In genomic region chr2:131545386-131546307, GRCm38 (mm10) we compare ENCODE assay signal across 8 mouse cellular contexts. TPM values are rescaled to one million over a fixed set of nuclear protein-coding genes. Genes with fewer than 3 reads are reported as not detected.
A peak's percentile ranks its signal among the peaks of the same experiment; 100 is the strongest.
DNase-seq lines count a peak whose midpoint lies in the region; ATAC-seq and TF ChIP-seq lines count a peak whose summit lies in the region.

No protein-coding gene starts in this region.

- H3K4me2 ChIP-seq in embryonic facial prominence, embryonic 15.5 days (replicated peaks), result peak overlapping the region; percentile 88
- H3K4me2 ChIP-seq in heart, embryonic 16.5 days (ENCODE audit: low read depth, low read length), result peak overlapping the region; percentile 87
- H3K4me2 ChIP-seq in lung, embryonic 14.5 days, result peak overlapping the region; percentile 75
- H3K4me2 ChIP-seq in neural tube, embryonic 14.5 days (ENCODE audit: low read depth, low read length), result peak overlapping the region; percentile 64

- H3K4me1 ChIP-seq in bone marrow, adult 2 months (ENCODE audit: control insufficient read depth, insufficient read depth, low read length), result no peaks in the 10 kb centered on the region
- H3K4me1 ChIP-seq in embryonic facial prominence, embryonic 15.5 days, result peaks cover 16% of the 10 kb centered on the region
- H3K4me1 ChIP-seq in heart, embryonic 16.5 days (ENCODE audit: control insufficient read depth, insufficient read depth, low read length), result peaks cover 11% of the 10 kb centered on the region; the same call in 1 of the 2 replicates
- peaks cover 6% of the 10 kb centered on the region; the same call in 1 of the 2 replicates for H3K4me1 ChIP-seq in lung, embryonic 14.5 days (ENCODE audit: insufficient read depth)
- peaks cover 9% of the 10 kb centered on the region; the same call in 1 of the 2 replicates for H3K4me1 ChIP-seq in neural tube, embryonic 14.5 days (ENCODE audit: control insufficient read depth, insufficient read depth, low read length)

- peak overlapping the region; percentile 26; the same call in 1 of the 2 replicates for H3K9ac ChIP-seq in embryonic facial prominence, embryonic 15.5 days
- H3K9ac ChIP-seq in heart, embryonic 16.5 days (ENCODE audit: low read length), result peak overlapping the region; percentile 69
- peak overlapping the region; percentile 26; the same call in 1 of the 2 replicates for H3K9ac ChIP-seq in lung, embryonic 14.5 days
- H3K9ac ChIP-seq in neural tube, embryonic 14.5 days (replicated peaks; ENCODE audit: low read depth, low read length), result peak overlapping the region; percentile 29

- H3K36me3 ChIP-seq in embryonic facial prominence, embryonic 15.5 days, result no peaks in the 10 kb centered on the region
- no peaks in the 10 kb centered on the region for H3K36me3 ChIP-seq in heart, embryonic 16.5 days (ENCODE audit: control insufficient read depth, insufficient read depth)
- no peaks in the 10 kb centered on the region for H3K36me3 ChIP-seq in lung, embryonic 14.5 days (ENCODE audit: insufficient read depth)
- no peaks in the 10 kb centered on the region for H3K36me3 ChIP-seq in neural tube, embryonic 14.5 days (ENCODE audit: control insufficient read depth, insufficient read depth, low read length)

- peak; percentile 41 for ATAC-seq in embryonic facial prominence, embryonic 15.5 days (ENCODE audit: insufficient number of reproducible peaks, low FRiP score, low TSS enrichment, low read depth)
- ATAC-seq in heart, embryonic 16.5 days (replicated peaks; ENCODE audit: extremely low read depth, insufficient read depth, low FRiP score), result no peak
- peak; percentile 64 for ATAC-seq in lung, embryonic 14.5 days (ENCODE audit: insufficient read depth)
- peak; percentile 64; the same call in 1 of the 2 replicates for ATAC-seq in neural tube, embryonic 14.5 days (ENCODE audit: low read depth)

- no peak for TF ChIP-seq POLR2A in bone marrow, adult 2 months (IDR thresholded peaks at IDR 0.05; ENCODE audit: borderline replicate concordance, control insufficient read depth, low read depth, low read length)

- peak overlapping the region; percentile 11 for H3K4me3 ChIP-seq in bone marrow, adult 2 months (replicated peaks; ENCODE audit: control insufficient read depth, low read depth, low read length)
- H3K4me3 ChIP-seq in embryonic facial prominence, embryonic 15.5 days (replicated peaks), result peak overlapping the region; percentile 47
- H3K4me3 ChIP-seq in heart, embryonic 16.5 days (ENCODE audit: low read length), result peak overlapping the region; percentile 58
- peak overlapping the region; percentile 41 for H3K4me3 ChIP-seq in lung, embryonic 14.5 days (ENCODE audit: low read depth, low read length)
- peak overlapping the region; percentile 38 for H3K4me3 ChIP-seq in neural tube, embryonic 14.5 days (ENCODE audit: low read depth, low read length)

- no peaks in the 10 kb centered on the region for H3K9me3 ChIP-seq in embryonic facial prominence, embryonic 15.5 days (replicated peaks)
- H3K9me3 ChIP-seq in heart, embryonic 16.5 days (replicated peaks; ENCODE audit: control insufficient read depth, low read length), result no peaks in the 10 kb centered on the region
- H3K9me3 ChIP-seq in lung, embryonic 14.5 days (ENCODE audit: low read depth, low read length), result no peaks in the 10 kb centered on the region
- H3K9me3 ChIP-seq in neural tube, embryonic 14.5 days (ENCODE audit: control insufficient read depth, low read length), result no peaks in the 10 kb centered on the region

- peak; percentile 67 for TF ChIP-seq CTCF in bone marrow, adult 2 months (IDR thresholded peaks at IDR 0.05; ENCODE audit: control insufficient read depth, insufficient read depth, low read length)
- peak; percentile 79 for TF ChIP-seq CTCF in lung, embryonic 14.5 days (IDR thresholded peaks at IDR 0.05; ENCODE audit: low read depth)

- peaks cover 46% of the 10 kb centered on the region for H3K27me3 ChIP-seq in embryonic facial prominence, embryonic 15.5 days
- H3K27me3 ChIP-seq in heart, embryonic 16.5 days (ENCODE audit: control insufficient read depth, insufficient read depth, low read length), result peaks cover 26% of the 10 kb centered on the region
- peaks cover 36% of the 10 kb centered on the region for H3K27me3 ChIP-seq in lung, embryonic 14.5 days (ENCODE audit: insufficient read depth, low read length)
- peaks cover 27% of the 10 kb centered on the region for H3K27me3 ChIP-seq in neural tube, embryonic 14.5 days (ENCODE audit: control insufficient read depth, insufficient read depth, low read length)

- peak; percentile 67 for DNase-seq in ES-CJ7 (ENCODE audit: low read depth, low spot score)
- DNase-seq in kidney, postnatal 10 days, result peak; percentile 78
- peak; percentile 84 for DNase-seq in lung, embryonic 14.5 days
- DNase-seq in urinary bladder, postnatal 25 days (ENCODE audit: low spot score), result peak; percentile 55

- no peak overlapping the region for H3K27ac ChIP-seq in bone marrow, adult 2 months (ENCODE audit: control insufficient read depth, insufficient read depth, low read depth, low read length, poor library complexity)
- H3K27ac ChIP-seq in embryonic facial prominence, embryonic 15.5 days (replicated peaks), result no peak overlapping the region
- no peak overlapping the region for H3K27ac ChIP-seq in heart, embryonic 16.5 days (ENCODE audit: low read length)
- no peak overlapping the region for H3K27ac ChIP-seq in lung, embryonic 14.5 days (ENCODE audit: low read depth)
- no peak overlapping the region for H3K27ac ChIP-seq in neural tube, embryonic 14.5 days (ENCODE audit: low read depth, low read length)

- WGBS in bone marrow, adult 2 months, result 2% methylated on average over 45 of the region's 45 CpGs
- whole genome bisulfite sequencing in embryonic facial prominence, embryonic 15.5 days, result 2% methylated on average over 45 of the region's 45 CpGs
- 3% methylated on average over 45 of the region's 45 CpGs for WGBS in heart, embryonic 16.5 days
- WGBS in lung, embryonic 14.5 days, result 2% methylated on average over 45 of the region's 45 CpGs
- 3% methylated on average over 45 of the region's 45 CpGs for WGBS in neural tube, embryonic 14.5 days

RNA-seq across cellular contexts. Expression of gene Adra1d, which starts 16.4 kb away (rescaled TPM):
- polyA plus RNA-seq in bone marrow, adult 2 months (2011; ENCODE audit: insufficient read depth, insufficient read length, low replicate concordance, missing spikeins), result not detected in 2 replicates
- 1.4 and 2.7 TPM in 2 replicates for polyA plus RNA-seq in embryonic facial prominence, embryonic 15.5 days (2015; fragmentation: Nextera tagmentation; extraction: Ambion mirVana)
- polyA plus RNA-seq in heart, embryonic 16.5 days (2015; fragmentation: Nextera tagmentation; extraction: Ambion mirVana), result 1.0 and 1.5 TPM in 2 replicates
- 2.0 and 2.7 TPM in 2 replicates for polyA plus RNA-seq in lung, embryonic 14.5 days (2014; fragmentation: Nextera tagmentation; extraction: Ambion mirVana)
- polyA plus RNA-seq in neural tube, embryonic 14.5 days (2014; fragmentation: Nextera tagmentation; extraction: Ambion mirVana), result 0.17 and 0.18 TPM in 2 replicates

RNA-seq across cellular contexts. Expression of gene Smox, which starts 54.4 kb away (rescaled TPM):
- 176 and 213 TPM in 2 replicates for polyA plus RNA-seq in bone marrow, adult 2 months (2011; ENCODE audit: insufficient read depth, insufficient read length, low replicate concordance, missing spikeins)
- 59.9 and 62.6 TPM in 2 replicates for polyA plus RNA-seq in embryonic facial prominence, embryonic 15.5 days (2015; fragmentation: Nextera tagmentation; extraction: Ambion mirVana)
- 31.9 and 32.7 TPM in 2 replicates for polyA plus RNA-seq in heart, embryonic 16.5 days (2015; fragmentation: Nextera tagmentation; extraction: Ambion mirVana)
- 23.9 and 28.7 TPM in 2 replicates for polyA plus RNA-seq in lung, embryonic 14.5 days (2014; fragmentation: Nextera tagmentation; extraction: Ambion mirVana)
- polyA plus RNA-seq in neural tube, embryonic 14.5 days (2014; fragmentation: Nextera tagmentation; extraction: Ambion mirVana), result 28.9 and 31.9 TPM in 2 replicates
